Mouse (Mus musculus) hindbrain, embryonic 12.5 days (tissue): ENCODE data around the gene Pepd. TPM values are rescaled to one million over a fixed set of nuclear protein-coding genes. Genes with fewer than 3 reads are reported as not detected.

Experiments
- ATAC-seq: fragments of 200-750 bp; cut with Nextera tagmentation; 2 replicates; pipeline ENCODE4 v1.8.0; 2017; ENCODE audit warnings: moderate TSS enrichment; ENCODE audit not compliant: low FRiP score
- H3K27ac ChIP-seq: fragments of 300-500 bp; sonication (generic); 2 replicates; pipeline ENCODE4 v1.5.1; 2016; ENCODE audit warnings: mild to moderate bottlenecking
- H3K27me3 ChIP-seq: fragments of 300-500 bp; sonication (generic); 2 replicates; pipeline ENCODE4 v1.6.1; 2016; ENCODE audit warnings: mild to moderate bottlenecking
- H3K36me3 ChIP-seq: fragments of 300-500 bp; sonication (generic); 2 replicates; pipeline ENCODE4 v1.6.1; 2016; ENCODE audit warnings: mild to moderate bottlenecking
- H3K4me1 ChIP-seq: fragments of 300-500 bp; sonication (generic); 2 replicates; pipeline ENCODE4 v1.6.1; 2016
- H3K4me2 ChIP-seq: fragments of 300-500 bp; sonication (generic); replicated peaks from 2 replicates; pipeline ENCODE4 v1.6.1; 2016; ENCODE audit warnings: mild to moderate bottlenecking
- H3K4me3 ChIP-seq: fragments of 300-500 bp; sonication (generic); 2 replicates; pipeline ENCODE4 v1.5.1; 2016; ENCODE audit warnings: mild to moderate bottlenecking
- H3K9ac ChIP-seq: fragments of 300-500 bp; sonication (generic); 2 replicates; pipeline ENCODE4 v1.6.1; 2016; ENCODE audit warnings: mild to moderate bottlenecking, moderate library complexity
- H3K9me3 ChIP-seq: fragments of 300-500 bp; sonication (generic); replicated peaks from 2 replicates; pipeline ENCODE4 v1.6.1; 2016; ENCODE audit warnings: mild to moderate bottlenecking
- WGBS: fragments of 180-500 bp; shearing (Covaris S2); methylation state at CpG from one replicate; pipeline ENCODE4 v1.1.7; 2016; 5-methylcytosine and 5-hydroxymethylcytosine counted together
- polyA plus RNA-seq: library from polyadenylated mRNA; unstranded; fragments of >200 nt; fragmentation: Nextera tagmentation; extraction: Ambion mirVana; gene quantifications from 2 replicates; pipeline ENCODE4 v1.2.1, GENCODE M21; 2016

Pepd gene
- polyA plus RNA-seq, 1 experiment from 2014 or later = 55.6 TPM

DNA sequence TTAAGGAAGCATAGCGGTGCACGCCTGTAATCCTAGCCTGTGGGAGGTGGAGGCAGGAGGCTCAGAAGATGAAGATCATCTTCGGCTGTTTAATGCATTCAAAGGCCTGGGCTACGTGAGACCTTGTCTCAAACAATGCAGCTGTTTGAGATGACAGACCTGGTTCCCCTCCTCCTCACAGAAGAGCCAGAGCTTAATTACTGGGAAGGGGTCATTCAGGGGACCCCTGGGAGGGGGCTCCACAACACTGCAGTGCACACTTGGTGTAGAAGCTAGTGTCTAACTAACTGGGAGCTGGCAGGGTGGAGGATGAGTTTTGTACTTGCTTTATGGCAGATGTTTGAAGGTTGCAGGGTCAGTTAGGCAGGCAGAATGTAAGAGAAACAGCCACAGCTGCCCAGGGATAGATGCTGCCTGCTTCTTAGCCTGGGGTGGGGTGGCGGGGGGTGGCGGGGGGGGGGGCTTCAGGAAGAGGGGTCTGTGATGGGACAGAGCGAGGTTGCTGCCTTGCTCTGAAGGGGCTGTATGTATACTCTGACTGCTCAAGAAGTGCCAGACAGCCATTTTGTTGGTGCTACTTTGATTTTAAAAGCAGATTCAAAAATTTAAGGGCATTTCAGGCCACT lies 26.6 kb downstream of the Pepd start:
- ATAC-seq = peak; percentile 21
- Histone ChIP-seq H3K4me2 (no peak overlapping the region), H3K27ac (peak overlapping the region; percentile 91), H3K9me3 (peaks cover 10% of the 10 kb centered on the region; the same call in 1 of the 2 replicates), H3K27me3 (no peaks in the 10 kb centered on the region), H3K9ac (no peak overlapping the region), H3K4me3 (no peak overlapping the region), H3K4me1 (peaks cover 41% of the 10 kb centered on the region), H3K36me3 (peaks cover 26% of the 10 kb centered on the region)
- WGBS = 21% methylated on average over 5 of the region's 7 CpGs

GRCm38 (mm10) chr7:34939262-34939951 lies 27.2 kb downstream of the Pepd start:
- peak; percentile 74 for ATAC-seq
- Histone ChIP-seq H3K27me3 (no peaks in the 10 kb centered on the region), H3K9me3 (peaks cover 10% of the 10 kb centered on the region), H3K4me3 (no peak overlapping the region), H3K27ac (peak overlapping the region; percentile 91), H3K36me3 (peaks cover 29% of the 10 kb centered on the region), H3K9ac (no peak overlapping the region), H3K4me1 (peaks cover 41% of the 10 kb centered on the region), H3K4me2 (peak overlapping the region; percentile 6; the same call in 1 of the 2 replicates)
- WGBS = 24% methylated on average over 14 of the region's 14 CpGs

- ATAC-seq = peak; percentile 65
- WGBS = 18% methylated on average over 7 of the region's 7 CpGs
- 0 out of 2 replicates have a peak overlapping the region, but pooled peaks have one; percentile 2 for H3K9ac ChIP-seq
- peaks cover 41% of the 10 kb centered on the region for H3K4me1 ChIP-seq
- peaks cover 10% of the 10 kb centered on the region for H3K9me3 ChIP-seq
- no peaks in the 10 kb centered on the region for H3K27me3 ChIP-seq
- H3K4me3 ChIP-seq = no peak overlapping the region
- H3K27ac ChIP-seq = peak overlapping the region; percentile 91
- H3K36me3 ChIP-seq = peaks cover 27% of the 10 kb centered on the region
- H3K4me2 ChIP-seq = peak overlapping the region; percentile 6; the same call in 1 of the 2 replicates
These were observed 27.8 kb downstream of the Pepd start for GRCm38 (mm10) chr7:34939952-34940312.

- Histone ChIP-seq H3K4me2 (no peak overlapping the region), H3K4me3 (no peak overlapping the region), H3K9ac (no peak overlapping the region), H3K27me3 (no peaks in the 10 kb centered on the region), H3K9me3 (no peaks in the 10 kb centered on the region; the same call in 1 of the 2 replicates), H3K27ac (no peak overlapping the region), H3K4me1 (peaks cover 43% of the 10 kb centered on the region), H3K36me3 (peaks cover 14% of the 10 kb centered on the region; the same call in 1 of the 2 replicates)
- WGBS = 78% methylated on average over 4 of the region's 4 CpGs
- ATAC-seq = no peak
These were observed 31.5 kb downstream of the Pepd start for GRCm38 (mm10) chr7:34943581-34944123.

DNA sequence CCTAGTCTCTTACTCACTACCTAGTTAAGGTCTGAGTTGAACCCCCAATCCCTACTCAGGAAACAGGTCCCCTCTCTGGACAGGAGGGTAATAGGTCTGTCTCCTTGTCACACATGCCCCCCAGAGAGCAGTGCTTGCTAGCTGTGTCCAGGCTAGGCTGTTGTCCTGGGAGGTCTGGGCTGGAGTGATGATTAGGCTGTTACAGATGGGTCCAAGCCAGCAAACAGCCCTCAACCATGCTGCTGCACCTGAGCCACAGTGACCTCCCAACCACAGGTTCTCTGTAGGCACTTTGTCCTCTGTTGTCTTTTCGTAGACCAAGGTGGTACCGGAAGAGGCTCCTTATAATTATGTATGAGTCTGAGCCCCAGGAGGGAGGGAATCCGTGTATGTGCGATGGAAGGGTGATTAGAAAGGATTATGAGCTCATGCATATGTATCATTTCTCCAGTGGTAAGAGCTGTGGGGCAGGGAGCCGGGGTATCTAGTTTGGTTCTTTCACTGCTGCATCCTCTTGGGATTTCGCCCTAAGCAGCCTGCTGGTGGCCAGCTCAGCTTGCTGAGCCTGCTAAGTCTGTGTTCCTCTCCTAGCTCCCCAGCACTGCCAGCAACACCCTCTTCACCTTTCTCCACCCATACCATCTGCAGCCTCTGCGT lies 34.2 kb downstream of the Pepd start:
- Histone ChIP-seq H3K4me3 (no peak overlapping the region), H3K36me3 (peaks cover 14% of the 10 kb centered on the region; the same call in 1 of the 2 replicates), H3K27me3 (no peaks in the 10 kb centered on the region), H3K9ac (no peak overlapping the region), H3K9me3 (no peaks in the 10 kb centered on the region; the same call in 1 of the 2 replicates), H3K4me2 (no peak overlapping the region), H3K4me1 (peaks cover 16% of the 10 kb centered on the region), H3K27ac (peak overlapping the region; percentile 58)
- peak; percentile 75 for ATAC-seq
- WGBS = 54% methylated on average over 7 of the region's 7 CpGs

- Histone ChIP-seq H3K4me3 (no peak overlapping the region), H3K27ac (no peak overlapping the region), H3K4me1 (peaks cover 3% of the 10 kb centered on the region; the same call in 1 of the 2 replicates), H3K9me3 (no peaks in the 10 kb centered on the region), H3K4me2 (no peak overlapping the region), H3K36me3 (no peaks in the 10 kb centered on the region), H3K27me3 (no peaks in the 10 kb centered on the region), H3K9ac (no peak overlapping the region)
- ATAC-seq = no peak
- WGBS = 82% methylated on average over 9 of the region's 9 CpGs
These were observed 42.4 kb downstream of the Pepd start for GRCm38 (mm10) chr7:34954548-34954947.

DNA sequence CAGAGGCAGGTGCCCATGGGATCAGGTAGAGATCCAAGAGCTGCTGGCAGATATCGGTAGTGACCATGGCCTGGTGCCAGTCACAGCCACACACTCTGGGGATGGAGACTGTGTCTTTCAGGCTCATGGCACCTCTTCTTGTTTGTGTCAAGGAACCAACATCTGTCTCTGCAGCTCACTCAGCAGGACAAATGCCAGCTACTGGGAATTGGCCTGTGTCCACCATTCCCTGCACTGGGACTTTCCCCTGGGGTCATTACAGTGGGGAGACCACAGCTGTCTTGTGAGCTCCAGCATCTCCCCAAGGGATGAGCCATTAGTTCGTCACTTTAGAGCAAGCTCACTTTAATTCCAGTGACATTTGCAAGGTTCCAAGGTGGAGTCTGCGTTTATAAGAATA lies 43.1 kb downstream of the Pepd start:
- Histone ChIP-seq H3K4me3 (no peak overlapping the region), H3K9ac (no peak overlapping the region), H3K9me3 (no peaks in the 10 kb centered on the region), H3K27ac (no peak overlapping the region), H3K27me3 (no peaks in the 10 kb centered on the region), H3K4me2 (no peak overlapping the region), H3K36me3 (no peaks in the 10 kb centered on the region), H3K4me1 (peaks cover 3% of the 10 kb centered on the region; the same call in 1 of the 2 replicates)
- WGBS = 77% methylated on average over 3 of the region's 3 CpGs
- ATAC-seq = no peak

DNA sequence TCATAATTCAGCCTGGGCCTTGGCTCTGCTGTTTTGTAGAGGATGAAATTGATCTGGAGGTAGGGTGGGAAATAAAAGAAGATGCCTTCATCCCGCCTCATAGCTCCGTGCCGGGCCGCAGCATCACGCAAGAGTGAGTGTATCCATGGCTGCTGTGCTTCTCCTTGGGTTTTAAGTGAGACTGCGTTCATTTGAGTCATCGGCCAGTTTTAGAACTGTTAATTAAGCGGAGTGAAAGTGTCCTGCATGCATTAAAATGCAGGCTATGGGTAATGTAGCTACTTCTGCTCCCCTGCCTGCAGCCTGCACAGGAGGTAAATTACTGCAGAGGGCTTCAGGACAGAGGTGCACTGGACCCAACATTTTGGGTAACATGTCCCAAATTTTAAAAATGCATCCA lies 45.0 kb downstream of the Pepd start:
- Histone ChIP-seq H3K27me3 (no peaks in the 10 kb centered on the region), H3K36me3 (no peaks in the 10 kb centered on the region), H3K4me1 (peaks cover 3% of the 10 kb centered on the region; the same call in 1 of the 2 replicates), H3K27ac (no peak overlapping the region), H3K9me3 (no peaks in the 10 kb centered on the region), H3K9ac (no peak overlapping the region), H3K4me3 (no peak overlapping the region), H3K4me2 (no peak overlapping the region)
- WGBS = 92% methylated on average over 8 of the region's 8 CpGs
- ATAC-seq = no peak

DNA sequence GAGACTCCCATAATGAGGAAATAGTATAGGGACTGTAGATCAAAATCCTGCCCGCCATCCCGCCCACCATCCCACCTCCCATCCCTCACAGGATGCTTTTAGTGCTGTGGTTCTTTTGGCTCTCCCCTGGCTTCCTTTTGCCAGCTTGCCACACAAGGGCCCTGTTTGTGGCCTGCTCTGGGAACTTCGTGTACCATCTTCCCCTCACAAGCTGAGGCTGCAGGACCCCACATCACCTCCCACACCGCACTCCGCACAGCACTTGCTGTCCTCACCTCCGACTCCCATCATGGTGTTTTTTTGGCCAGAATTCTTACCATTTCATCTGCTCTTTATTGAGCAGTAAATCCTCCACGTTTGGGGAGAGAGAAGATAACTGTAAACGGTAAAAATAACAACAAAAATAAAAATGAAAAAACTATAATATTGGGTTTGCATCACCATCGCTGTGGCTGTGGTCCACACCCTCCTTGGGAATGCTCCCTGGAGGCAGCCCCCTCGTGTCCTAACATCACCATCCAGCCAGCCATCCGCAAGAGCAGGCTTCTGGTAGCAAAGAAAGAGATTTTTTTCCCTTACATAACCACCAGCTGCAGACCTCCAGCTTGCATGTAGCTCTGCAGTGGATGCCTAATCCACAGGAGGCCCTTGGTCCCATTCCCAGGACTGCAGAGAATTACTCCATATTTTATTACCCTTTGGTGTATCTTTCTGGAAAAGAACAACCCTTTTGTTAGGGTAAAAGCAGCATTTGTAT lies 51.9 kb downstream of the Pepd start:
- no peak overlapping the region for H3K4me2 ChIP-seq
- peaks cover 9% of the 10 kb centered on the region for H3K4me1 ChIP-seq
- no peaks in the 10 kb centered on the region for H3K9me3 ChIP-seq
- no peaks in the 10 kb centered on the region for H3K36me3 ChIP-seq
- H3K9ac ChIP-seq = no peak overlapping the region
- WGBS = 87% methylated on average over 11 of the region's 11 CpGs
- ATAC-seq = no peak
- H3K4me3 ChIP-seq = no peak overlapping the region
- H3K27me3 ChIP-seq = no peaks in the 10 kb centered on the region
- H3K27ac ChIP-seq = no peak overlapping the region

GRCm38 (mm10) chr7:34967362-34967761 lies 55.2 kb downstream of the Pepd start:
- Histone ChIP-seq H3K9me3 (no peaks in the 10 kb centered on the region), H3K36me3 (0 out of 2 replicates have a peak, but pooled peaks cover 3% of the 10 kb centered on the region), H3K27ac (no peak overlapping the region), H3K4me1 (peaks cover 16% of the 10 kb centered on the region), H3K27me3 (no peaks in the 10 kb centered on the region), H3K9ac (no peak overlapping the region), H3K4me3 (no peak overlapping the region), H3K4me2 (no peak overlapping the region)
- 82% methylated on average over 3 of the region's 3 CpGs for WGBS
- ATAC-seq = no peak

GRCm38 (mm10) chr7:34968749-34969433 lies 56.7 kb downstream of the Pepd start:
- H3K36me3 ChIP-seq = 0 out of 2 replicates have a peak, but pooled peaks cover 3% of the 10 kb centered on the region
- H3K4me3 ChIP-seq = no peak overlapping the region
- no peak overlapping the region for H3K4me2 ChIP-seq
- H3K9me3 ChIP-seq = no peaks in the 10 kb centered on the region
- 85% methylated on average over 3 of the region's 3 CpGs for WGBS
- no peaks in the 10 kb centered on the region for H3K27me3 ChIP-seq
- H3K27ac ChIP-seq = no peak overlapping the region
- peaks cover 25% of the 10 kb centered on the region for H3K4me1 ChIP-seq
- ATAC-seq = no peak
- H3K9ac ChIP-seq = no peak overlapping the region
